Mouse (Mus musculus) liver (tissue): ENCODE results near the gene Fars2.

Source experiments
- DNase-seq: peaks from one replicate; pipeline ENCODE4 v3.0.0-alpha.2; 2020; ENCODE audit warnings: mixed read lengths

Gene Fars2

GRCm38 (mm10) chr13:36469412-36470125 is 352.4 kb downstream of the Fars2 start:
- DNase-seq: no peak

GRCm38 (mm10) chr13:36477648-36478047 is 360.4 kb downstream of the Fars2 start:
- no peak for DNase-seq

- DNase-seq: no peak
These were observed 361.0 kb downstream of the Fars2 start for GRCm38 (mm10) chr13:36478243-36478642.

- DNase-seq: no peak
These were observed 362.9 kb downstream of the Fars2 start for GRCm38 (mm10) chr13:36480101-36480500.

- DNase-seq: no peak
These were observed 367.2 kb downstream of the Fars2 start for GRCm38 (mm10) chr13:36484391-36484790.

GRCm38 (mm10) chr13:36486756-36487155 is 369.5 kb downstream of the Fars2 start:
- no peak for DNase-seq

- DNase-seq: no peak
These were observed 372.2 kb downstream of the Fars2 start for GRCm38 (mm10) chr13:36489365-36489764.

- DNase-seq: peak; percentile 7
These were observed 373.4 kb downstream of the Fars2 start for GRCm38 (mm10) chr13:36490612-36491011.

GRCm38 (mm10) chr13:36492397-36492796 is 375.2 kb downstream of the Fars2 start:
- DNase-seq: no peak

GRCm38 (mm10) chr13:36493294-36493693 is 376.1 kb downstream of the Fars2 start:
- DNase-seq: no peak

- DNase-seq: no peak
These were observed 376.6 kb downstream of the Fars2 start for GRCm38 (mm10) chr13:36493762-36494161.

- no peak for DNase-seq
These were observed 378.8 kb downstream of the Fars2 start for GRCm38 (mm10) chr13:36495980-36496379.

GRCm38 (mm10) chr13:36497346-36497745 is 380.1 kb downstream of the Fars2 start:
- DNase-seq: no peak

- no peak for DNase-seq
These were observed 383.2 kb downstream of the Fars2 start for GRCm38 (mm10) chr13:36500370-36500905.

- no peak for DNase-seq
These were observed 386.3 kb downstream of the Fars2 start for GRCm38 (mm10) chr13:36503551-36503950.

GRCm38 (mm10) chr13:36503991-36504390 is 386.8 kb downstream of the Fars2 start:
- no peak for DNase-seq

GRCm38 (mm10) chr13:36505730-36506129 is 388.5 kb downstream of the Fars2 start:
- DNase-seq: no peak

- DNase-seq: no peak
These were observed 389.1 kb downstream of the Fars2 start for GRCm38 (mm10) chr13:36506315-36506714.

- no peak for DNase-seq
These were observed 392.9 kb downstream of the Fars2 start for GRCm38 (mm10) chr13:36510161-36510560.

GRCm38 (mm10) chr13:36513126-36513525 is 395.9 kb downstream of the Fars2 start:
- DNase-seq: no peak

GRCm38 (mm10) chr13:36518144-36518571 is 400.9 kb downstream of the Fars2 start:
- no peak for DNase-seq

GRCm38 (mm10) chr13:36527761-36528160 is 410.5 kb downstream of the Fars2 start:
- DNase-seq: no peak

- no peak for DNase-seq
These were observed 411.1 kb downstream of the Fars2 start for GRCm38 (mm10) chr13:36528223-36528895.

- DNase-seq: no peak
These were observed 412.3 kb downstream of the Fars2 start for GRCm38 (mm10) chr13:36529467-36530039.
